Mouse (Mus musculus): ENCODE measurements around the gene Ngef. TPM values are rescaled to one million over a fixed set of nuclear protein-coding genes. Genes with fewer than 3 reads are reported as not detected.

Gene Ngef
- polyA plus RNA-seq, 1 experiment from 2014 or later = 28.9 TPM

- H3K4me1 ChIP-seq (ENCODE audit: control insufficient read depth, insufficient read depth, low read length) = peaks cover 13% of the 10 kb centered on the region
These were observed 1.1 kb upstream of the Ngef start for GRCm38 (mm10) chr1:87574785-87575184.

GRCm38 (mm10) chr1:87574353-87574752 is 683 bp upstream of the Ngef start:
- H3K36me3 ChIP-seq (ENCODE audit: control insufficient read depth, insufficient read depth, low read length) = no peaks in the 10 kb centered on the region
- H3K27me3 ChIP-seq (ENCODE audit: control insufficient read depth, insufficient read depth, low read length) = no peaks in the 10 kb centered on the region
- WGBS = 13% methylated on average over 6 of the region's 6 CpGs
- H3K4me3 ChIP-seq (ENCODE audit: low read depth, low read length) = no peak overlapping the region
- no peak overlapping the region for H3K4me2 ChIP-seq (ENCODE audit: low read depth, low read length)
- peak; percentile 92 for ATAC-seq (ENCODE audit: low read depth)
- no peaks in the 10 kb centered on the region for H3K9me3 ChIP-seq (ENCODE audit: control insufficient read depth, low read length)
- H3K4me1 ChIP-seq (ENCODE audit: control insufficient read depth, insufficient read depth, low read length) = peaks cover 13% of the 10 kb centered on the region
- H3K27ac ChIP-seq (ENCODE audit: low read depth, low read length) = peak overlapping the region; percentile 73; the same call in 1 of the 2 replicates
- H3K9ac ChIP-seq (replicated peaks; ENCODE audit: low read depth, low read length) = no peak overlapping the region

More at GRCm38 (mm10) chr1:87574785-87575184, 1.1 kb upstream of the Ngef start:
- Histone ChIP-seq H3K4me3 (ENCODE audit: low read depth, low read length) (no peak overlapping the region), H3K27me3 (ENCODE audit: control insufficient read depth, insufficient read depth, low read length) (no peaks in the 10 kb centered on the region), H3K36me3 (ENCODE audit: control insufficient read depth, insufficient read depth, low read length) (no peaks in the 10 kb centered on the region), H3K9me3 (ENCODE audit: control insufficient read depth, low read length) (no peaks in the 10 kb centered on the region), H3K4me2 (ENCODE audit: low read depth, low read length) (no peak overlapping the region), H3K9ac (replicated peaks; ENCODE audit: low read depth, low read length) (no peak overlapping the region), H3K27ac (ENCODE audit: low read depth, low read length) (peak overlapping the region; percentile 73)
- WGBS = 24% methylated on average over 7 of the region's 7 CpGs
- ATAC-seq (ENCODE audit: low read depth) = peak; percentile 88

- Histone ChIP-seq H3K4me2 (ENCODE audit: low read depth, low read length) (no peak overlapping the region), H3K4me1 (ENCODE audit: control insufficient read depth, insufficient read depth, low read length) (peaks cover 13% of the 10 kb centered on the region), H3K36me3 (ENCODE audit: control insufficient read depth, insufficient read depth, low read length) (no peaks in the 10 kb centered on the region), H3K4me3 (ENCODE audit: low read depth, low read length) (no peak overlapping the region), H3K9me3 (ENCODE audit: control insufficient read depth, low read length) (no peaks in the 10 kb centered on the region), H3K27me3 (ENCODE audit: control insufficient read depth, insufficient read depth, low read length) (no peaks in the 10 kb centered on the region), H3K9ac (replicated peaks; ENCODE audit: low read depth, low read length) (no peak overlapping the region), H3K27ac (ENCODE audit: low read depth, low read length) (no peak overlapping the region)
- 78% methylated on average over 5 of the region's 5 CpGs for WGBS
- ATAC-seq (ENCODE audit: low read depth) = no peak
These were observed 409 bp downstream of the Ngef start for GRCm38 (mm10) chr1:87573261-87573660.

- H3K4me2 ChIP-seq (ENCODE audit: low read depth, low read length) = no peak overlapping the region
- no peak overlapping the region for H3K4me3 ChIP-seq (ENCODE audit: low read depth, low read length)
- WGBS = 47% methylated on average over 6 of the region's 6 CpGs
- H3K27me3 ChIP-seq (ENCODE audit: control insufficient read depth, insufficient read depth, low read length) = no peaks in the 10 kb centered on the region
- no peak overlapping the region for H3K27ac ChIP-seq (ENCODE audit: low read depth, low read length)
- H3K9ac ChIP-seq (replicated peaks; ENCODE audit: low read depth, low read length) = no peak overlapping the region
- H3K36me3 ChIP-seq (ENCODE audit: control insufficient read depth, insufficient read depth, low read length) = no peaks in the 10 kb centered on the region
- H3K4me1 ChIP-seq (ENCODE audit: control insufficient read depth, insufficient read depth, low read length) = no peaks in the 10 kb centered on the region
- ATAC-seq (ENCODE audit: low read depth) = no peak
- no peaks in the 10 kb centered on the region for H3K9me3 ChIP-seq (ENCODE audit: control insufficient read depth, low read length)
These were observed 5.3 kb downstream of the Ngef start for GRCm38 (mm10) chr1:87568398-87568797.

- no peak overlapping the region for H3K4me3 ChIP-seq (ENCODE audit: low read depth, low read length)
- no peaks in the 10 kb centered on the region for H3K9me3 ChIP-seq (ENCODE audit: control insufficient read depth, low read length)
- H3K36me3 ChIP-seq (ENCODE audit: control insufficient read depth, insufficient read depth, low read length) = no peaks in the 10 kb centered on the region
- ATAC-seq (ENCODE audit: low read depth) = no peak
- H3K27ac ChIP-seq (ENCODE audit: low read depth, low read length) = no peak overlapping the region
- no peaks in the 10 kb centered on the region for H3K27me3 ChIP-seq (ENCODE audit: control insufficient read depth, insufficient read depth, low read length)
- WGBS = 80% methylated on average over 6 of the region's 8 CpGs
- H3K4me2 ChIP-seq (ENCODE audit: low read depth, low read length) = no peak overlapping the region
- no peaks in the 10 kb centered on the region for H3K4me1 ChIP-seq (ENCODE audit: control insufficient read depth, insufficient read depth, low read length)
- no peak overlapping the region for H3K9ac ChIP-seq (replicated peaks; ENCODE audit: low read depth, low read length)
These were observed 7.9 kb downstream of the Ngef start for GRCm38 (mm10) chr1:87565760-87566159.

- H3K27me3 ChIP-seq (ENCODE audit: control insufficient read depth, insufficient read depth, low read length) = no peaks in the 10 kb centered on the region
- no peaks in the 10 kb centered on the region for H3K4me1 ChIP-seq (ENCODE audit: control insufficient read depth, insufficient read depth, low read length)
- no peaks in the 10 kb centered on the region for H3K9me3 ChIP-seq (ENCODE audit: control insufficient read depth, low read length)
- 41% methylated on average over 3 of the region's 3 CpGs for WGBS
- no peaks in the 10 kb centered on the region for H3K36me3 ChIP-seq (ENCODE audit: control insufficient read depth, insufficient read depth, low read length)
- no peak overlapping the region for H3K27ac ChIP-seq (ENCODE audit: low read depth, low read length)
- peak; percentile 69 for ATAC-seq (ENCODE audit: low read depth)
- H3K9ac ChIP-seq (replicated peaks; ENCODE audit: low read depth, low read length) = no peak overlapping the region
- H3K4me2 ChIP-seq (ENCODE audit: low read depth, low read length) = no peak overlapping the region
- H3K4me3 ChIP-seq (ENCODE audit: low read depth, low read length) = no peak overlapping the region
These were observed 10.7 kb downstream of the Ngef start for GRCm38 (mm10) chr1:87562967-87563366.

GRCm38 (mm10) chr1:87553586-87553985 is 20.1 kb downstream of the Ngef start:
- Histone ChIP-seq H3K4me3 (ENCODE audit: low read depth, low read length) (no peak overlapping the region), H3K4me1 (ENCODE audit: control insufficient read depth, insufficient read depth, low read length) (no peaks in the 10 kb centered on the region), H3K36me3 (ENCODE audit: control insufficient read depth, insufficient read depth, low read length) (no peaks in the 10 kb centered on the region), H3K4me2 (ENCODE audit: low read depth, low read length) (no peak overlapping the region), H3K27me3 (ENCODE audit: control insufficient read depth, insufficient read depth, low read length) (no peaks in the 10 kb centered on the region), H3K9ac (replicated peaks; ENCODE audit: low read depth, low read length) (no peak overlapping the region), H3K27ac (ENCODE audit: low read depth, low read length) (no peak overlapping the region), H3K9me3 (ENCODE audit: control insufficient read depth, low read length) (no peaks in the 10 kb centered on the region)
- no peak for ATAC-seq (ENCODE audit: low read depth)
- WGBS = 90% methylated on average over 1 of the region's 1 CpGs

- ATAC-seq (ENCODE audit: low read depth) = no peak
- Histone ChIP-seq H3K4me3 (ENCODE audit: low read depth, low read length) (no peak overlapping the region), H3K27me3 (ENCODE audit: control insufficient read depth, insufficient read depth, low read length) (no peaks in the 10 kb centered on the region), H3K9me3 (ENCODE audit: control insufficient read depth, low read length) (no peaks in the 10 kb centered on the region), H3K36me3 (ENCODE audit: control insufficient read depth, insufficient read depth, low read length) (no peaks in the 10 kb centered on the region), H3K27ac (ENCODE audit: low read depth, low read length) (no peak overlapping the region), H3K9ac (replicated peaks; ENCODE audit: low read depth, low read length) (no peak overlapping the region), H3K4me1 (ENCODE audit: control insufficient read depth, insufficient read depth, low read length) (no peaks in the 10 kb centered on the region), H3K4me2 (ENCODE audit: low read depth, low read length) (no peak overlapping the region)
- 88% methylated on average over 3 of the region's 3 CpGs for WGBS
These were observed 22.7 kb downstream of the Ngef start for GRCm38 (mm10) chr1:87551008-87551407.

GRCm38 (mm10) chr1:87541614-87542013 is 32.1 kb downstream of the Ngef start:
- H3K4me2 ChIP-seq (ENCODE audit: low read depth, low read length) = no peak overlapping the region
- H3K27me3 ChIP-seq (ENCODE audit: control insufficient read depth, insufficient read depth, low read length) = no peaks in the 10 kb centered on the region
- no peaks in the 10 kb centered on the region for H3K4me1 ChIP-seq (ENCODE audit: control insufficient read depth, insufficient read depth, low read length)
- H3K27ac ChIP-seq (ENCODE audit: low read depth, low read length) = no peak overlapping the region
- ATAC-seq (ENCODE audit: low read depth) = no peak
- no peak overlapping the region for H3K4me3 ChIP-seq (ENCODE audit: low read depth, low read length)
- H3K9ac ChIP-seq (replicated peaks; ENCODE audit: low read depth, low read length) = no peak overlapping the region
- no peaks in the 10 kb centered on the region for H3K36me3 ChIP-seq (ENCODE audit: control insufficient read depth, insufficient read depth, low read length)
- WGBS = 33% methylated on average over 7 of the region's 7 CpGs
- H3K9me3 ChIP-seq (ENCODE audit: control insufficient read depth, low read length) = no peaks in the 10 kb centered on the region

GRCm38 (mm10) chr1:87537008-87537407 is 36.7 kb downstream of the Ngef start:
- 93% methylated on average over 1 of the region's 1 CpGs for WGBS
- no peak for ATAC-seq (ENCODE audit: low read depth)

More at GRCm38 (mm10) chr1:87537008-87537407, 36.7 kb downstream of the Ngef start:
- Histone ChIP-seq H3K36me3 (ENCODE audit: control insufficient read depth, insufficient read depth, low read length) (no peaks in the 10 kb centered on the region), H3K4me3 (ENCODE audit: low read depth, low read length) (no peak overlapping the region), H3K4me1 (ENCODE audit: control insufficient read depth, insufficient read depth, low read length) (no peaks in the 10 kb centered on the region), H3K9ac (replicated peaks; ENCODE audit: low read depth, low read length) (no peak overlapping the region), H3K27me3 (ENCODE audit: control insufficient read depth, insufficient read depth, low read length) (no peaks in the 10 kb centered on the region), H3K4me2 (ENCODE audit: low read depth, low read length) (no peak overlapping the region), H3K27ac (ENCODE audit: low read depth, low read length) (no peak overlapping the region), H3K9me3 (ENCODE audit: control insufficient read depth, low read length) (no peaks in the 10 kb centered on the region)

Measured in neural tube, embryonic 14.5 days (tissue).